Mouse (Mus musculus) olfactory bulb, adult 2 months (tissue): ENCODE data around the gene Ccdc85b. TPM values are rescaled to one million over a fixed set of nuclear protein-coding genes. Genes with fewer than 3 reads are reported as not detected.
"Not testable (repeated sequence)": the region's sequence is repeated elsewhere in the genome, so short reads cannot be mapped to it uniquely, and the experiment has no call there.

Source experiments
- H3K27ac ChIP-seq: fragments of 200-500 bp; 2 replicates; pipeline ENCODE4 v1.5.1; 2012; ENCODE audit warnings: low read depth, low read length; ENCODE audit not compliant: insufficient read depth
- H3K4me1 ChIP-seq: fragments of 200-500 bp; 2 replicates; pipeline ENCODE4 v1.6.1; 2012; ENCODE audit warnings: low read length; ENCODE audit not compliant: control insufficient read depth, insufficient read depth
- H3K4me3 ChIP-seq: fragments of 200-500 bp; 2 replicates; pipeline ENCODE4 v1.5.1; 2012; ENCODE audit warnings: mild to moderate bottlenecking, low read depth, low read length, moderate library complexity; ENCODE audit not compliant: insufficient read depth
- CTCF ChIP-seq: fragments of 200-500 bp; IDR thresholded peaks from 2 replicates; pipeline ENCODE4 v1.5.1; 2012; ENCODE audit warnings: low read depth, mild to moderate bottlenecking, low read length, moderate library complexity; ENCODE audit not compliant: insufficient read depth
- POLR2A ChIP-seq: fragments of 200-500 bp; IDR thresholded peaks from 2 replicates; pipeline ENCODE4 v1.6.1; 2012; ENCODE audit warnings: mild to moderate bottlenecking, low read depth, low read length, moderate library complexity; ENCODE audit not compliant: insufficient read depth
- WGBS: fragments of 180-500 bp; shearing (Covaris S2); methylation state at CpG from one replicate; pipeline ENCODE4 v1.1.7; 2018; 5-methylcytosine and 5-hydroxymethylcytosine counted together
- polyA plus RNA-seq: library from polyadenylated mRNA; stranded (reverse); fragments of >200 nt; gene quantifications from 2 replicates; pipeline ENCODE4 v1.2.4, GENCODE M21; 2012; ENCODE audit warnings: low replicate concordance; ENCODE audit not compliant: missing spikeins, insufficient read depth, insufficient read length

Ccdc85b gene
- polyA plus RNA-seq: not detected in 2 replicates

- no peak for TF ChIP-seq POLR2A
- no peak for TF ChIP-seq CTCF
- 10% methylated on average over 14 of the region's 14 CpGs for WGBS
- peak within 1 kb of the TSS; percentile 91 for H3K4me3 ChIP-seq
- peak within 1 kb of the TSS; percentile 97 for H3K27ac ChIP-seq
- H3K4me1 ChIP-seq: peaks cover 33% of the 10 kb centered on the region
These were observed at the start of gene Ccdc85b for GRCm38 (mm10) chr19:5457746-5458442. Gene Ccdc85b (minus strand): TSS chr19:5457894.

GRCm38 (mm10) chr19:5503687-5504086 lies 46.0 kb upstream of the Ccdc85b start, which contains the start of gene 1700020D05Rik:
Gene 1700020D05Rik (minus strand): TSS chr19:5503787.
- Histone ChIP-seq H3K4me3 (no peak within 1 kb of the TSS), H3K27ac (no peak within 1 kb of the TSS), H3K4me1 (no peaks in the 10 kb centered on the region)
- TF ChIP-seq POLR2A: no peak
- no peak for TF ChIP-seq CTCF
- WGBS: 64% methylated on average over 17 of the region's 17 CpGs

GRCm38 (mm10) chr19:5500330-5500875 lies 42.7 kb upstream of the Ccdc85b start:
- WGBS: 94% methylated on average over 2 of the region's 2 CpGs
- Histone ChIP-seq H3K27ac (no peak overlapping the region), H3K4me1 (no peaks in the 10 kb centered on the region), H3K4me3 (no peak overlapping the region)
- TF ChIP-seq POLR2A (no peak), CTCF (no peak)

- TF ChIP-seq POLR2A (no peak), CTCF (no peak)
- no peak overlapping the region for H3K4me3 ChIP-seq
- H3K27ac ChIP-seq: no peak overlapping the region
- WGBS: 83% methylated on average over 16 of the region's 16 CpGs
- H3K4me1 ChIP-seq: peaks cover 12% of the 10 kb centered on the region; the same call in 1 of the 2 replicates
These were observed 38.3 kb upstream of the Ccdc85b start for GRCm38 (mm10) chr19:5496052-5496370.

GRCm38 (mm10) chr19:5495353-5496051 lies 37.8 kb upstream of the Ccdc85b start:
- 80% methylated on average over 12 of the region's 12 CpGs for WGBS
- no peak overlapping the region for H3K4me3 ChIP-seq
- TF ChIP-seq CTCF: no peak

GRCm38 (mm10) chr19:5494314-5494713 lies 36.6 kb upstream of the Ccdc85b start:
- Histone ChIP-seq H3K4me3 (no peak overlapping the region), H3K27ac (no peak overlapping the region), H3K4me1 (peaks cover 15% of the 10 kb centered on the region; the same call in 1 of the 2 replicates)
- 75% methylated on average over 3 of the region's 3 CpGs for WGBS
- TF ChIP-seq POLR2A (no peak), CTCF (no peak)

More at GRCm38 (mm10) chr19:5495353-5496051, 37.8 kb upstream of the Ccdc85b start:
- Histone ChIP-seq H3K27ac (no peak overlapping the region), H3K4me1 (peaks cover 12% of the 10 kb centered on the region; the same call in 1 of the 2 replicates)

- not testable (repeated sequence) for H3K4me3 ChIP-seq, H3K27ac ChIP-seq
- 36% methylated on average over 9 of the region's 9 CpGs for WGBS
- peaks cover 20% of the 10 kb centered on the region; the same call in 1 of the 2 replicates for H3K4me1 ChIP-seq
These were observed 35.6 kb upstream of the Ccdc85b start for GRCm38 (mm10) chr19:5493301-5493721.

- 64% methylated on average over 4 of the region's 4 CpGs for WGBS
- Histone ChIP-seq H3K4me3 (no peak overlapping the region), H3K4me1 (peaks cover 21% of the 10 kb centered on the region), H3K27ac (no peak overlapping the region)
- no peak for TF ChIP-seq POLR2A
These were observed 34.9 kb upstream of the Ccdc85b start for GRCm38 (mm10) chr19:5492641-5493040.
